Mouse (Mus musculus) adipocyte (in vitro differentiated cells): ENCODE data around the gene Pdk1.
A peak's percentile ranks its signal among the peaks of the same experiment; 100 is the strongest.

ENCODE experiments used
- DNase-seq: peaks from one replicate; pipeline ENCODE4 v3.0.0-alpha.2; 2016; ENCODE audit warnings: low spot score

Gene Pdk1

GRCm38 (mm10) chr2:71872801-71873443, at the start of gene Pdk1:
Pdk1 (plus strand) TSS chr2:71873224.
- peak; percentile 98 for DNase-seq

GRCm38 (mm10) chr2:71824146-71824545, 48.9 kb upstream of the Pdk1 start:
- DNase-seq = no peak

DNA sequence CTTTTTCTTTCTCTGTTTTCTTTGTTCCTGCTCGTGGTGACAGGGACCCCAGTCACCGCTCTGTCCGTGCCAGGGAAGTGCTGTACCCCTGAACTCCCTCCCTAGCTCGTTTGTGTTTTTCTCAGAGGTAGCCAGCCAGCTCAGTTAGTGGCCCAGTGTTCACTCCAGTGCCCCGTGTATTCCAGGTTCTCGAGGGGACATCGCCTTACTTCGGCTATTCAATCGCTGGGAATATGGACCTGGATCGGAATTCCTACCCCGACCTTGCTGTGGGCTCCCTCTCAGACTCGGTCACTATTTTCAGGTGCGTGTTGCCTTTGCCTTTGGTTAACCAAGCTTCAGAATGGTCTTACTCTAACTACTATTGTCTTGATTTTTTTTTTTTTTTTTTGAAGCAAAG, 45.3 kb upstream of the Pdk1 start:
- no peak for DNase-seq

DNA sequence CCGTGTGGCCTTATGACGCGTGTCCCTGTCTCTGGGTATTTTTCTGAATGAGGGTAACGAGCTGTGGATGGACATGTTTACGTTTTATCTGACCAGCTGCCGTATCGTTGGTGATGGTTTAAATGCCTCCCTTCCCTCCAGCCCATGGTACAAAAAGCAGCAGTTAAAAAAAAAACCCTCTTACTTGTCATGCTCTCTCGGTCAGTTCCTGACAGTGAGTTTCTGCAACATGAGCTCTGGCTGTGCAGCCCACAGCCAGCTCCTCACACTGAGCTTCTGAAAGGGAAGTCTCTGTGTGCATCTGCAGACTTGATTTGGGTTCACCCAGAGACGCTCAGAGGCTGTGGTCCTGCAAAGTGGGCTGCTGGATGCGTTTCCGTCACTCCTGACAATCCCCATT, 44.1 kb upstream of the Pdk1 start:
- DNase-seq = no peak

DNA sequence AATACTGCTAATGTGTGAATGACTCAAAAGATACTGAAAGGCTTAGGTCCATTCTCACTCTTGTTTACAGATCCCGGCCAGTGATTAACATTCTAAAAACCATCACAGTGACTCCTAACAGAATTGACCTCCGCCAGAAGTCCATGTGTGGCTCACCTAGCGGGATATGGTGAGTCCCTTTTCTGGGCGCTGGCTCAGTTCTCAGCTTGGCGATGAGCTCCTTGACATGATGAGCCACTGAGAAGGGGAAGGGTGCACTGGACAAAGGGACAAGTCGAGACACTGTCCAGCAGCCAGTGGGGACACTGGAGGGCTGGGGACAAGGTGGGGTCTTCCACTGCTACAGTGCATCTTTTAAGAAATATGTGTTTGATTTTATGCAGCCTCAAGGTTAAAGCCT, 39.4 kb upstream of the Pdk1 start:
- no peak for DNase-seq

DNA sequence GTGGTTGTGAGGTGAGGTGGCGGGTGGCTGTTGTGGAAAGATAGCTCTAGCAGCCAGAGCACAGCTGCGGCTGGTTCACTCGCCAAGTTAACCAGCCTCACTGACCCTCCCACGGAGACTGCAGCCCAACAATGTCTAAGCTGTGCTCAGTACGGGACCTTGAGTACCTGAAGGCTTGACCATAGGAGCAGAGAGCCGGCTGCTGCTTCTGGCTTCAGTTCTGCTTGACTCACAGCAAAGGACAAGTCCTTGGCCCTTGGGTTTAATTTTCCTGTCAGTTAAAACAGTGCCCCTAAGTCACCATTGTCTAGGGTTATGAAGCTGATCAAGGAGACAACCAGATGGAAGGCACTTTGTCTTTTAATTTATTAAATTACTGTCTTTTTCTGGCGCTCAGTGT, 38.7 kb upstream of the Pdk1 start:
- DNase-seq = no peak

- no peak for DNase-seq
Measured at GRCm38 (mm10) chr2:71835556-71835955, 37.5 kb upstream of the Pdk1 start.

- DNase-seq = no peak
Measured at GRCm38 (mm10) chr2:71836232-71836631, 36.8 kb upstream of the Pdk1 start.

GRCm38 (mm10) chr2:71837261-71837660, 35.8 kb upstream of the Pdk1 start:
- DNase-seq = no peak

DNA sequence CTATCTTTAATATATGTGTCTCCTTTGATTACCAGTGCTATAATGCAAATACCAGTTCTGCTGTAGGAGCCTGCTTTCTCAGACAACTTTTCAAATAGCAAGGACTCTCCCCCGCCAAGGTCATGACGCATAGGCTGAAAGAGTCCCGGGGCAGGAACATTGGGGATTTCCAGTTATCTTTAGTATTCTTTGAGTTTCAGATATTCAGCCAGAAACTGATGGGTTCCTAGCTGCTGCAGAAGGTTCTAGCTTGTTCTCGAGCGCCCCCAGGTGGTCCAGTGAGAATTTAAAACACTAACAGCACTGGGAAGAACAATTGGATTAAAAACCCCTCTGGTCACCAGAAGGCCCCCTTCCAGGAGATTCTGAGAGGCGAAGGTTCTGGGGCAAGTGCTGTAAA, 35.2 kb upstream of the Pdk1 start:
- peak; percentile 82 for DNase-seq

GRCm38 (mm10) chr2:71843316-71843715, 29.7 kb upstream of the Pdk1 start:
- no peak for DNase-seq

- DNase-seq = no peak
Measured at GRCm38 (mm10) chr2:71844906-71845305, 28.1 kb upstream of the Pdk1 start.

GRCm38 (mm10) chr2:71852161-71852560, 20.9 kb upstream of the Pdk1 start:
- DNase-seq = peak; percentile 30

DNA sequence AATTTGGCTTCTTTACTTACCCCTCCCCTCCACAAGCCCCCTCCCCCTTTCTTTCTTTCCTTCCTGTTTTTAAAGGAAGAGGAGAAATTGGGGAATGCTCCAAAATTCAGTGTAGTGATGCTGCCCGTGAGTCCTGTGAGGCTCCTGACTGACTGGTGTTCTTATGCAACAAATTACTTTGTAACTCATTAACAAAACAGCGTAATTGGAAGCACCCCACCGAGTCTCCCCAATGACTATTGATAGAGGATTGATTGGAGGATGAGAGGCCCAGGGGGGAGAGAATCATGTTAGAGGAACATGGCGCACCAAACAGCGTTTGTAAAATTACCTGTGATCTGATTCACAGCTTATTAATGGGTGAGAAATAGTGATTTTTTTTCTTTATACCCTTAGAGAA, 17.9 kb upstream of the Pdk1 start:
- no peak for DNase-seq

GRCm38 (mm10) chr2:71863531-71864173, 9.4 kb upstream of the Pdk1 start:
- DNase-seq = no peak

DNA sequence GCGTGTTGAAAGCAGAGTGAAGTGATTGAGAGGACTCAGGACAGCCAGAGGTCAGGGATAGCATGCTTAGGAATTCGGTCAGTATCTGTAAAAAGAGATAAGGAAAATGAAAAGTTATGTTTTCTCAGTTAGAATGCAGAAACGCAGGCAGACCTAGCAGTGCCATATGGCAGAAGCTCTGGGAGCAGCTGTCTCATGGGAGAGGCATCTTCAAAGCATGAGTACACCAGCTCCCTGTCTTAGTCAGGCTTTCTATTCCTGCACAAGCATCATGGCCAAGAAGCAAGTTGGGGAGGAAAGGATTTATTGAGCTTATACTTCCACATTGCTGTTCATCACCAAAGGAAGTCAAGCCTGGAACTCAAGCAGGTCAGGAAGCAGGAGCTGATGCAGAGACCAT, 8.0 kb upstream of the Pdk1 start:
- DNase-seq = no peak

DNA sequence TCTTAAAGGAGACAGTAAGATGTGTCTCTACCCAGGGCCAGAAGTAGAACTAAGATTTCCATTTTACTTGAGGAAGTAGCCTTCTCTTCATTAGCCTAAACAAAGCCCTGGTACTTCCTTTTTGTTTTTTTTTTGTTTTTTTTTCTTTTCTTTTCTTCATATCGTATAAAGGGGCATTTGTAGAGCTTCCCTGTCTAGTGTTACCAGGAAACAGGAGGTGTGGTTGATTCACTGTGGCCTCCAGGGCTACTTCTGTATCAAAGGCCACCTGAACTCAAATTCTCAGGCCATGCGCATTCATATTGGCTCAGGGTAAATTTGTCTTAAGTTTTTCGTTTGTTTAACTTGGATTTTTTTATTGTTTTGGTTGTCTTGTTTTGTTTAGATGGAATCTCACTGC, 7.1 kb upstream of the Pdk1 start:
- no peak for DNase-seq

GRCm38 (mm10) chr2:71866565-71866964, 6.5 kb upstream of the Pdk1 start:
- DNase-seq = no peak

DNA sequence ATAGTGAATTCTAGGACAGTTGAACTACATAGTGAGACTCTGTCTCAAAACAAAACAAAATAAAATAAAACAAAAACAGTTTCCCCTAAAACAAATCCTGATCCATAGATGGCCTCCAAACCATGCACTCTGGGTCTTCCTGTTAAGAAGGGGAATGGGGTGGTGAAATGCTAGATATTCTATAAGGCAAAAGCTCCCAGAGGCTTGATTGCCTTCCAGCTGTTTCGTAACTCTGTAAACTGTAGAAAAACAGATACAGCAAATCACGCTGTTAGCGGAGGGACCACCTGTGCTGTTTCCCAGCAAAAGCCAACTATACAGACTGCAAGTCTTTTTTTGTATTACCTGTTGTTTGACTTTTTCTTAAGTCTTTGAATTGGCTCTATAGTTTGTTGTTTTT, 6.0 kb upstream of the Pdk1 start:
- DNase-seq = no peak

GRCm38 (mm10) chr2:71867480-71867879, 5.5 kb upstream of the Pdk1 start:
- peak; percentile 19 for DNase-seq

DNA sequence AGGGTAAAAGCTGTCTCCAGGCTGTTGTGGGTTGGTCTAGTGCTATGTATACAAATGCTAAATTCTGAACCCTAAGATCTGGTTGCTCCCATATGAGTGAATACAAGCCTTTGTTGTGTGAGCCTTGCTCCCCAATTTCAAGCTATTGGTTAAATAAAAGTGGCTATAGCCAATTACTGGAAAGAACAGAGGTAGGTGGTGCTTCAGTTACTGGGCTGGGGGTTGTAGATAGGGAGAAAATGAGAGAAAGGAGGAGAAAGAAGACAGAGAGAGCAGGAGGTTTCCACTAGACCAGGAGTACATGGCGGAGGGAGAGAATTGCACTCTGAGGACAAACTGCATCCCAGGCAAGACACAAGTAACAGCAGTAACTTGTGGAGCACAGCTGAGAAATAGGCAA, 4.8 kb upstream of the Pdk1 start:
- DNase-seq = no peak

GRCm38 (mm10) chr2:71872141-71872540, 883 bp upstream of the Pdk1 start:
- no peak for DNase-seq

DNA sequence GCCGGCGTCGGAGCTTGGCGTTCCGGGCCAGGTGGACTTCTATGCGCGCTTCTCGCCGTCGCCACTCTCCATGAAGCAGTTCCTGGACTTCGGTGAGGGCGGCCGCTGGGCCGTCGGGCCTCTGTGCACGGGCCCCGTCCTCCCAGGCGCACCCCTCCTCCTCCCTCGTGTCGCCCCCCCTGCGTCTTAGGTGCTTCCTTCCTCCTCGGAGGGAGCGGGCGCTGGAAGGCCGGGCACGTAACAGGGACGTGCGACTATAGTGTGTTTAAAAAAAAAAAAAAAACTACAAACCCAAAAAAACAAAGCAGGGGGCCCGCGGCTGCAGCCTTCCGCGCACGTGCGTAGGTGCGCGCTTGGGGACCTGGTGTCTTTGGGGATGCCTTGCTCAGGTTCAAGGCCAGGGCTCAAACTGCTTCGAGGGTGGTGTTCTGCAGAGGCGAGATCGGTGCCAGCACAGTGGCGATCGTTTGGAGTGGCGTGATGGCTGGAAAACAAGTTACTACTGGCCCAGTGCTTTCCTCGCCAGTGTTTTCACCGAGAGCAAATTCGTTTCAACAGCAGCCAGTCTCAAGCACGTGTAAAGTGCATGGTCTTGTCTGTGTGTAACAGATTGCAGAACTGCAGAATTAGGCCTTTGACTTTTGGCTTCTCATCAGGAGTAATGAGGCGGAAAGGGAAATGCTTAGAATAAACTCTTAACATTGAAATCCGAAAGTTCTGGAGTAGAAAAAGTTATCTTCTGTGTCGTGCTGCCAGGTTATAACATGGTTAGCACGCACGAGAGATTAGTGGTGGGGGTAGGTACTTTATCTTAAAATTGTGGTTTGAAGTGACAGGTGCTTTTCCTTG, 674 bp downstream of the Pdk1 start:
- DNase-seq = peak; percentile 73
